Mouse (Mus musculus): ENCODE measurements at regions not wholly inside any gene's neighbourhood (a gene's known extent, or its start where the extent isn't known, plus 50 kb on each side); places are given as distances from the start of the nearest gene placed in this dataset.
A peak's percentile ranks its signal among the peaks of the same experiment; 100 is the strongest.

- peak; percentile 99 for DNase-seq
These were observed 138.4 kb downstream of the Tomm20 start for GRCm38 (mm10) chr8:126807171-126807768.

- DNase-seq: peak; percentile 93
These were observed 139.1 kb downstream of the Tomm20 start for GRCm38 (mm10) chr8:126806591-126806990.

GRCm38 (mm10) chr8:126806181-126806560 lies 139.5 kb downstream of the Tomm20 start:
- DNase-seq: no peak

GRCm38 (mm10) chr8:126805365-126806180 lies 140.1 kb downstream of the Tomm20 start:
- DNase-seq: peak; percentile 100

- DNase-seq: peak; percentile 94
These were observed 141.5 kb downstream of the Tomm20 start for GRCm38 (mm10) chr8:126804115-126804514.

GRCm38 (mm10) chr8:126802641-126803040 lies 143.0 kb downstream of the Tomm20 start:
- peak; percentile 90 for DNase-seq

GRCm38 (mm10) chr8:126800976-126801375 lies 144.7 kb downstream of the Tomm20 start:
- DNase-seq: no peak

- DNase-seq: peak; percentile 97
These were observed 147.9 kb downstream of the Tomm20 start for GRCm38 (mm10) chr8:126797571-126798334.

GRCm38 (mm10) chr8:126793657-126794056 lies 152.0 kb downstream of the Tomm20 start:
- DNase-seq: no peak

GRCm38 (mm10) chr8:126791069-126791468 lies 154.6 kb downstream of the Tomm20 start:
- DNase-seq: no peak

- DNase-seq: peak; percentile 94
These were observed 155.4 kb downstream of the Tomm20 start for GRCm38 (mm10) chr8:126790214-126790613.

GRCm38 (mm10) chr8:126789076-126789475 lies 156.6 kb downstream of the Tomm20 start:
- no peak for DNase-seq

GRCm38 (mm10) chr8:126788669-126789068 lies 157.0 kb downstream of the Tomm20 start:
- DNase-seq: peak; percentile 97

GRCm38 (mm10) chr8:126787398-126787797 lies 158.2 kb downstream of the Tomm20 start:
- DNase-seq: no peak

GRCm38 (mm10) chr8:126785211-126785610 lies 160.4 kb downstream of the Tomm20 start:
- peak; percentile 97 for DNase-seq

- DNase-seq: peak; percentile 94
These were observed 161.0 kb downstream of the Tomm20 start for GRCm38 (mm10) chr8:126784604-126785003.

- DNase-seq: peak; percentile 98
These were observed 161.8 kb downstream of the Tomm20 start for GRCm38 (mm10) chr8:126783703-126784440.

- no peak for DNase-seq
These were observed 167.0 kb downstream of the Tomm20 start for GRCm38 (mm10) chr8:126778673-126779072.

GRCm38 (mm10) chr8:126778131-126778530 lies 167.5 kb downstream of the Tomm20 start:
- DNase-seq: no peak

- no peak for DNase-seq
These were observed 168.8 kb downstream of the Tomm20 start for GRCm38 (mm10) chr8:126776605-126777469.

GRCm38 (mm10) chr8:126775334-126775733 lies 170.3 kb downstream of the Tomm20 start:
- no peak for DNase-seq

- no peak for DNase-seq
These were observed 170.8 kb downstream of the Tomm20 start for GRCm38 (mm10) chr8:126774816-126775215.

Data from heart, adult 11 months (tissue).